Comparison of ENCODE assay signal across 1 mouse cellular context in genomic region chr11:75853067-75853636, GRCm38 (mm10).
A peak's percentile ranks its signal among the peaks of the same experiment; 100 is the strongest.
TF ChIP-seq lines count a peak whose summit lies in the region.

No protein-coding gene starts in this region.

TF ChIP-seq in MEL, 35 proteins besides CTCF, POLR2A, EP300 and RAD21 (continued from another document):
- no peak for TF ChIP-seq CHD2 (IDR thresholded peaks at IDR 0.05; ENCODE audit: low read length)
- 0 out of 2 replicates have a peak, but pooled peaks have one; percentile 22 for TF ChIP-seq MXI1 (IDR thresholded peaks at IDR 0.05; ENCODE audit: low read depth, low read length)
- no peak for TF ChIP-seq BHLHE40 (IDR thresholded peaks at IDR 0.05; ENCODE audit: borderline replicate concordance, low read depth, low read length)
- peak; percentile 35; the same call in 1 of the 2 replicates for TF ChIP-seq TCF12 (IDR thresholded peaks at IDR 0.05; ENCODE audit: low read depth, low read length)
- TF ChIP-seq ZMIZ1 (IDR thresholded peaks at IDR 0.05; ENCODE audit: low read depth, low read length): no peak
- TF ChIP-seq ZC3H11A (IDR thresholded peaks at IDR 0.05; ENCODE audit: low read depth, low read length): no peak
- no peak for TF ChIP-seq HCFC1 (IDR thresholded peaks at IDR 0.05; ENCODE audit: low read depth, low read length)
- TF ChIP-seq ZNF384 (IDR thresholded peaks at IDR 0.05; ENCODE audit: low read depth, low read length): no peak
- no peak for TF ChIP-seq MYB (IDR thresholded peaks at IDR 0.05; ENCODE audit: low read depth, low read length)
- TF ChIP-seq NRF1 (IDR thresholded peaks at IDR 0.05; ENCODE audit: insufficient read depth, low read depth, low read length, poor library complexity, severe bottlenecking): no peak
- TF ChIP-seq TAL1 (IDR thresholded peaks at IDR 0.05; ENCODE audit: low read length): peak; percentile 70
